Mouse (Mus musculus) midbrain, embryonic 11.5 days (tissue): ENCODE data around the gene Mast4. TPM values are rescaled to one million over a fixed set of nuclear protein-coding genes. Genes with fewer than 3 reads are reported as not detected.

Experiments
- ATAC-seq: fragments of 200-750 bp; cut with Nextera tagmentation; 2 replicates; pipeline ENCODE4 v1.8.0; 2017; ENCODE audit warnings: moderate TSS enrichment, moderate library complexity; ENCODE audit not compliant: low FRiP score
- DNase-seq: peaks from one replicate; pipeline ENCODE4 v3.0.0; 2015; ENCODE audit warnings: low spot score; ENCODE audit errors: missing footprints
- H3K27ac ChIP-seq: fragments of 300-500 bp; sonication (generic); 2 replicates; pipeline ENCODE4 v1.5.1; 2014; ENCODE audit warnings: low read depth, low read length
- H3K27me3 ChIP-seq: fragments of 300-500 bp; sonication (generic); 2 replicates; pipeline ENCODE4 v1.6.1; 2014; ENCODE audit warnings: mild to moderate bottlenecking, low read length, moderate library complexity, mixed read lengths; ENCODE audit not compliant: control insufficient read depth, insufficient read depth
- H3K36me3 ChIP-seq: fragments of 300-500 bp; sonication (generic); 2 replicates; pipeline ENCODE4 v1.6.1; 2014; ENCODE audit warnings: mild to moderate bottlenecking, low read length, moderate library complexity, mixed read lengths; ENCODE audit not compliant: control insufficient read depth, insufficient read depth
- H3K4me1 ChIP-seq: fragments of 300-500 bp; sonication (generic); 2 replicates; pipeline ENCODE4 v1.6.1; 2014; ENCODE audit warnings: low read length; ENCODE audit not compliant: control insufficient read depth, insufficient read depth
- H3K4me2 ChIP-seq: fragments of 300-500 bp; sonication (generic); 2 replicates; pipeline ENCODE4 v1.6.1; 2014; ENCODE audit warnings: mild to moderate bottlenecking, moderate library complexity
- H3K4me3 ChIP-seq: fragments of 300-500 bp; sonication (generic); 2 replicates; pipeline ENCODE4 v1.5.1; 2014; ENCODE audit warnings: low read depth, low read length
- H3K9ac ChIP-seq: fragments of 300-500 bp; sonication (generic); 2 replicates; pipeline ENCODE4 v1.6.1; 2014; ENCODE audit warnings: low read length
- H3K9me3 ChIP-seq: fragments of 300-500 bp; sonication (generic); 2 replicates; pipeline ENCODE4 v1.6.1; 2016; ENCODE audit warnings: low read length; ENCODE audit not compliant: control insufficient read depth
- WGBS: fragments of 180-500 bp; shearing (Covaris S2); extraction: QIAGEN DNeasy Blood & Tissue Kit; methylation state at CpG from one replicate; pipeline ENCODE4 v1.1.7; 2014; 5-methylcytosine and 5-hydroxymethylcytosine counted together
- polyA plus RNA-seq: library from polyadenylated mRNA; unstranded; fragments of >200 nt; fragmentation: Nextera tagmentation; extraction: Ambion mirVana; gene quantifications from 2 replicates; pipeline ENCODE4 v1.2.1, GENCODE M21; 2014

Gene Mast4
- polyA plus RNA-seq, 1 experiment from 2014 or later, result 20.4 TPM

- no peaks in the 10 kb centered on the region for H3K9me3 ChIP-seq
- no peak overlapping the region for H3K9ac ChIP-seq
- H3K27me3 ChIP-seq, result no peaks in the 10 kb centered on the region
- DNase-seq (no peak), ATAC-seq (no peak)
- no peak overlapping the region for H3K4me3 ChIP-seq
- H3K4me1 ChIP-seq, result no peaks in the 10 kb centered on the region
- no peak overlapping the region for H3K4me2 ChIP-seq
- 82% methylated on average over 4 of the region's 4 CpGs for WGBS
- no peak overlapping the region for H3K27ac ChIP-seq
- H3K36me3 ChIP-seq, result no peaks in the 10 kb centered on the region
Measured at GRCm38 (mm10) chr13:102684890-102685289, 649.4 kb downstream of the Mast4 start.
